Mouse (Mus musculus): Measurements from ENCODE around the gene Olfr1274-ps. TPM values are rescaled to one million over a fixed set of nuclear protein-coding genes. Genes with fewer than 3 reads are reported as not detected.
"Not testable (repeated sequence)": the region's sequence is repeated elsewhere in the genome, so short reads cannot be mapped to it uniquely, and the experiment has no call there.

Gene Olfr1274-ps
- polyA plus RNA-seq, 1 experiment from 2014 or later = 0.49 TPM

- not testable (repeated sequence) for H3K9me3 ChIP-seq (replicated peaks)
Observed at GRCm38 (mm10) chr2:90440169-90440568, 41.7 kb downstream of the Olfr1274-ps start.

GRCm38 (mm10) chr2:90441811-90442210 is 43.3 kb downstream of the Olfr1274-ps start:
- ATAC-seq (ENCODE audit: insufficient number of reproducible peaks, low FRiP score, low TSS enrichment, low read depth); H3K4me3 ChIP-seq (replicated peaks); H3K4me1 ChIP-seq; H3K27me3 ChIP-seq; H3K36me3 ChIP-seq; H3K4me2 ChIP-seq (replicated peaks); H3K9me3 ChIP-seq (replicated peaks); H3K27ac ChIP-seq (replicated peaks); H3K9ac ChIP-seq: not testable (repeated sequence)
- 40% methylated on average over 4 of the region's 4 CpGs for WGBS

More at GRCm38 (mm10) chr2:90440169-90440568, 41.7 kb downstream of the Olfr1274-ps start:
- not testable (repeated sequence) for H3K4me2 ChIP-seq (replicated peaks); H3K9ac ChIP-seq; H3K27ac ChIP-seq (replicated peaks); H3K4me3 ChIP-seq (replicated peaks); H3K4me1 ChIP-seq; H3K27me3 ChIP-seq; H3K36me3 ChIP-seq; ATAC-seq (ENCODE audit: insufficient number of reproducible peaks, low FRiP score, low TSS enrichment, low read depth)

- WGBS = 67% methylated on average over 5 of the region's 5 CpGs
- ATAC-seq (ENCODE audit: insufficient number of reproducible peaks, low FRiP score, low TSS enrichment, low read depth) = no peak
- H3K4me1 ChIP-seq = no peaks in the 10 kb centered on the region
- no peak overlapping the region for H3K4me3 ChIP-seq (replicated peaks)
- no peak overlapping the region for H3K4me2 ChIP-seq (replicated peaks)
- no peak overlapping the region for H3K27ac ChIP-seq (replicated peaks)
- H3K9me3 ChIP-seq (replicated peaks) = no peaks in the 10 kb centered on the region
- H3K9ac ChIP-seq = no peak overlapping the region
- no peaks in the 10 kb centered on the region for H3K27me3 ChIP-seq
- H3K36me3 ChIP-seq = no peaks in the 10 kb centered on the region
Observed at GRCm38 (mm10) chr2:90443811-90444210, 45.3 kb downstream of the Olfr1274-ps start.

- no peaks in the 10 kb centered on the region for H3K9me3 ChIP-seq (replicated peaks)
- no peak for ATAC-seq (ENCODE audit: insufficient number of reproducible peaks, low FRiP score, low TSS enrichment, low read depth)
- H3K9ac ChIP-seq = no peak overlapping the region
- H3K4me3 ChIP-seq (replicated peaks) = no peak overlapping the region
- H3K4me2 ChIP-seq (replicated peaks) = no peak overlapping the region
- H3K27me3 ChIP-seq = no peaks in the 10 kb centered on the region
- WGBS = 79% methylated on average over 15 of the region's 15 CpGs
- H3K27ac ChIP-seq (replicated peaks) = no peak overlapping the region
- H3K36me3 ChIP-seq = peaks cover 7% of the 10 kb centered on the region; the same call in 1 of the 2 replicates
- no peaks in the 10 kb centered on the region for H3K4me1 ChIP-seq
Observed at GRCm38 (mm10) chr2:90448967-90449740, 50.7 kb downstream of the Olfr1274-ps start.

- H3K4me2 ChIP-seq (replicated peaks) = no peak overlapping the region
- no peak for ATAC-seq (ENCODE audit: insufficient number of reproducible peaks, low FRiP score, low TSS enrichment, low read depth)
- no peaks in the 10 kb centered on the region for H3K4me1 ChIP-seq
- no peak overlapping the region for H3K9ac ChIP-seq
- no peaks in the 10 kb centered on the region for H3K9me3 ChIP-seq (replicated peaks)
- no peak overlapping the region for H3K4me3 ChIP-seq (replicated peaks)
- H3K27me3 ChIP-seq = no peaks in the 10 kb centered on the region
- 71% methylated on average over 3 of the region's 3 CpGs for WGBS
- H3K27ac ChIP-seq (replicated peaks) = no peak overlapping the region
- peaks cover 9% of the 10 kb centered on the region; the same call in 1 of the 2 replicates for H3K36me3 ChIP-seq
Observed at GRCm38 (mm10) chr2:90452380-90452779, 53.9 kb downstream of the Olfr1274-ps start.

Other genes starting within 250 kb of the Olfr1274-ps start
- 0.04 TPM in 1 of 2 replicates, not detected in the other for gene Olfr1270, start 245.6 kb upstream of the Olfr1274-ps start, polyA plus RNA-seq (2015; fragmentation: Nextera tagmentation; extraction: Ambion mirVana)
- not detected in 2 replicates for gene Olfr1506, start 174.2 kb upstream of the Olfr1274-ps start, polyA plus RNA-seq (2015; fragmentation: Nextera tagmentation; extraction: Ambion mirVana)
- gene Olfr142, start 141.1 kb upstream of the Olfr1274-ps start, polyA plus RNA-seq (2015; fragmentation: Nextera tagmentation; extraction: Ambion mirVana) = 0.05 TPM in 1 of 2 replicates, not detected in the other
- gene Olfr1271, start 127.7 kb upstream of the Olfr1274-ps start, polyA plus RNA-seq (2015; fragmentation: Nextera tagmentation; extraction: Ambion mirVana) = 0.07 and 0.13 TPM in 2 replicates
- not detected in 2 replicates for gene Olfr1272, start 105.8 kb upstream of the Olfr1274-ps start, polyA plus RNA-seq (2015; fragmentation: Nextera tagmentation; extraction: Ambion mirVana)
- 0.29 and 0.33 TPM in 2 replicates for gene Gm13769, start 76.5 kb upstream of the Olfr1274-ps start, polyA plus RNA-seq (2015; fragmentation: Nextera tagmentation; extraction: Ambion mirVana)
- gene Ptprj, start 182.0 kb downstream of the Olfr1274-ps start, polyA plus RNA-seq (2015; fragmentation: Nextera tagmentation; extraction: Ambion mirVana) = 2.7 and 2.8 TPM in 2 replicates

Measured in embryonic facial prominence, embryonic 15.5 days (tissue).